Mouse (Mus musculus) embryonic facial prominence, embryonic 10.5 days (tissue): ENCODE measurements around the gene Utrn. TPM values are rescaled to one million over a fixed set of nuclear protein-coding genes. Genes with fewer than 3 reads are reported as not detected.
"Not testable (repeated sequence)": the region's sequence is repeated elsewhere in the genome, so short reads cannot be mapped to it uniquely, and the experiment has no call there.

Experiments used
- DNase-seq: peaks from one replicate; pipeline ENCODE4 v3.0.0-alpha.2; 2017; ENCODE audit warnings: low spot score
- H3K27ac ChIP-seq: fragments of 300-500 bp; sonication (generic); replicated peaks from 2 replicates; pipeline ENCODE4 v1.5.1; 2016; ENCODE audit warnings: mild to moderate bottlenecking
- H3K27me3 ChIP-seq: fragments of 300-500 bp; sonication (generic); replicated peaks from 2 replicates; pipeline ENCODE4 v1.6.1; 2016; ENCODE audit warnings: low read depth, mild to moderate bottlenecking; ENCODE audit not compliant: poor library complexity, severe bottlenecking
- H3K36me3 ChIP-seq: fragments of 300-500 bp; sonication (generic); replicated peaks from 2 replicates; pipeline ENCODE4 v1.6.1; 2016; ENCODE audit warnings: mild to moderate bottlenecking, moderate library complexity
- H3K4me1 ChIP-seq: fragments of 300-500 bp; sonication (generic); 2 replicates; pipeline ENCODE4 v1.6.1; 2016
- H3K4me3 ChIP-seq: fragments of 300-500 bp; sonication (generic); 2 replicates; pipeline ENCODE4 v1.5.1; 2016; ENCODE audit warnings: mild to moderate bottlenecking, moderate library complexity
- H3K9me3 ChIP-seq: fragments of 300-500 bp; sonication (generic); 2 replicates; pipeline ENCODE4 v1.6.1; 2016; ENCODE audit warnings: mild to moderate bottlenecking
- WGBS: fragments of 180-500 bp; shearing (Covaris S2); methylation state at CpG from one replicate; pipeline ENCODE4 v1.1.7; 2016; 5-methylcytosine and 5-hydroxymethylcytosine counted together
- polyA plus RNA-seq: library from polyadenylated mRNA; unstranded; fragments of >200 nt; fragmentation: Nextera tagmentation; extraction: Ambion mirVana; gene quantifications from 2 replicates; pipeline ENCODE4 v1.2.1, GENCODE M21; 2016

The Utrn gene
- polyA plus RNA-seq, 1 experiment from 2014 or later = 63.8 TPM

- H3K27ac ChIP-seq = peak overlapping the region; percentile 80
- H3K4me3 ChIP-seq = peak overlapping the region; percentile 56
- WGBS = 2% methylated on average over 22 of the region's 22 CpGs
These were observed 254.5 kb downstream of the Utrn start for GRCm38 (mm10) chr10:12614465-12615199.

GRCm38 (mm10) chr10:12612235-12612863 lies 256.8 kb downstream of the Utrn start:
- 27% methylated on average over 4 of the region's 4 CpGs for WGBS
- no peaks in the 10 kb centered on the region for H3K36me3 ChIP-seq
- no peak overlapping the region for H3K27ac ChIP-seq
- peaks cover 19% of the 10 kb centered on the region for H3K4me1 ChIP-seq
- DNase-seq = peak; percentile 72
- H3K4me3 ChIP-seq = no peak overlapping the region
- no peaks in the 10 kb centered on the region for H3K9me3 ChIP-seq
- H3K27me3 ChIP-seq = no peaks in the 10 kb centered on the region

More at GRCm38 (mm10) chr10:12614465-12615199, 254.5 kb downstream of the Utrn start:
- Histone ChIP-seq H3K4me1 (peaks cover 19% of the 10 kb centered on the region), H3K36me3 (no peaks in the 10 kb centered on the region), H3K9me3 (no peaks in the 10 kb centered on the region), H3K27me3 (no peaks in the 10 kb centered on the region)
- peak; percentile 52 for DNase-seq

GRCm38 (mm10) chr10:12609896-12610295 lies 259.3 kb downstream of the Utrn start:
- Histone ChIP-seq H3K4me1 (peaks cover 7% of the 10 kb centered on the region), H3K27me3 (no peaks in the 10 kb centered on the region), H3K36me3 (no peaks in the 10 kb centered on the region), H3K9me3 (no peaks in the 10 kb centered on the region), H3K27ac (no peak overlapping the region), H3K4me3 (no peak overlapping the region)
- WGBS = 83% methylated on average over 7 of the region's 7 CpGs
- DNase-seq = no peak

- no peak overlapping the region for H3K4me3 ChIP-seq
- DNase-seq = no peak
- no peaks in the 10 kb centered on the region for H3K9me3 ChIP-seq
- H3K27ac ChIP-seq = no peak overlapping the region
- H3K27me3 ChIP-seq = no peaks in the 10 kb centered on the region
- no peaks in the 10 kb centered on the region for H3K4me1 ChIP-seq
- H3K36me3 ChIP-seq = no peaks in the 10 kb centered on the region
These were observed 260.5 kb downstream of the Utrn start for GRCm38 (mm10) chr10:12608634-12609033.

- not testable (repeated sequence) for H3K4me3 ChIP-seq, H3K4me1 ChIP-seq, H3K9me3 ChIP-seq, DNase-seq, H3K27ac ChIP-seq, H3K36me3 ChIP-seq, H3K27me3 ChIP-seq
- 95% methylated on average over 6 of the region's 6 CpGs for WGBS
These were observed 262.0 kb downstream of the Utrn start for GRCm38 (mm10) chr10:12607180-12607579.

GRCm38 (mm10) chr10:12595379-12595778 lies 273.8 kb downstream of the Utrn start:
- no peaks in the 10 kb centered on the region for H3K36me3 ChIP-seq
- WGBS = 54% methylated on average over 2 of the region's 2 CpGs
- H3K27ac ChIP-seq = no peak overlapping the region
- no peaks in the 10 kb centered on the region for H3K4me1 ChIP-seq
- no peak for DNase-seq
- H3K9me3 ChIP-seq = no peaks in the 10 kb centered on the region
- H3K27me3 ChIP-seq = no peaks in the 10 kb centered on the region
- H3K4me3 ChIP-seq = no peak overlapping the region

GRCm38 (mm10) chr10:12594958-12595357 lies 274.2 kb downstream of the Utrn start:
- no peaks in the 10 kb centered on the region for H3K9me3 ChIP-seq
- 91% methylated on average over 8 of the region's 8 CpGs for WGBS
- no peaks in the 10 kb centered on the region for H3K27me3 ChIP-seq
- no peaks in the 10 kb centered on the region for H3K4me1 ChIP-seq
- H3K27ac ChIP-seq = no peak overlapping the region
- DNase-seq = no peak
- no peaks in the 10 kb centered on the region for H3K36me3 ChIP-seq
- no peak overlapping the region for H3K4me3 ChIP-seq

- no peaks in the 10 kb centered on the region for H3K36me3 ChIP-seq
- no peaks in the 10 kb centered on the region for H3K9me3 ChIP-seq
- no peaks in the 10 kb centered on the region for H3K27me3 ChIP-seq
- no peak for DNase-seq
- H3K4me1 ChIP-seq = no peaks in the 10 kb centered on the region
- H3K27ac ChIP-seq = no peak overlapping the region
- H3K4me3 ChIP-seq = no peak overlapping the region
These were observed 276.1 kb downstream of the Utrn start for GRCm38 (mm10) chr10:12593071-12593470.

GRCm38 (mm10) chr10:12591946-12592345 lies 277.2 kb downstream of the Utrn start:
- H3K27me3 ChIP-seq = no peaks in the 10 kb centered on the region
- H3K4me3 ChIP-seq = no peak overlapping the region
- no peaks in the 10 kb centered on the region for H3K4me1 ChIP-seq
- no peak overlapping the region for H3K27ac ChIP-seq
- H3K36me3 ChIP-seq = no peaks in the 10 kb centered on the region
- no peaks in the 10 kb centered on the region for H3K9me3 ChIP-seq
- WGBS = 54% methylated on average over 5 of the region's 5 CpGs
- DNase-seq = no peak

GRCm38 (mm10) chr10:12588051-12588450 lies 281.1 kb downstream of the Utrn start:
- no peak overlapping the region for H3K4me3 ChIP-seq
- H3K27ac ChIP-seq = no peak overlapping the region
- no peaks in the 10 kb centered on the region for H3K36me3 ChIP-seq
- 86% methylated on average over 7 of the region's 7 CpGs for WGBS
- no peaks in the 10 kb centered on the region for H3K9me3 ChIP-seq
- H3K4me1 ChIP-seq = no peaks in the 10 kb centered on the region
- H3K27me3 ChIP-seq = no peaks in the 10 kb centered on the region
- no peak for DNase-seq

- Histone ChIP-seq H3K4me1 (no peaks in the 10 kb centered on the region), H3K27ac (no peak overlapping the region), H3K27me3 (no peaks in the 10 kb centered on the region), H3K4me3 (no peak overlapping the region), H3K36me3 (no peaks in the 10 kb centered on the region), H3K9me3 (no peaks in the 10 kb centered on the region)
- WGBS = 82% methylated on average over 1 of the region's 1 CpGs
- no peak for DNase-seq
These were observed 281.8 kb downstream of the Utrn start for GRCm38 (mm10) chr10:12587318-12587717.

GRCm38 (mm10) chr10:12586825-12587224 lies 282.3 kb downstream of the Utrn start:
- Histone ChIP-seq H3K36me3 (no peaks in the 10 kb centered on the region), H3K27ac (no peak overlapping the region), H3K4me1 (no peaks in the 10 kb centered on the region), H3K27me3 (no peaks in the 10 kb centered on the region), H3K9me3 (no peaks in the 10 kb centered on the region), H3K4me3 (no peak overlapping the region)
- DNase-seq = no peak
- WGBS = 96% methylated on average over 2 of the region's 2 CpGs

GRCm38 (mm10) chr10:12586200-12586599 lies 283.0 kb downstream of the Utrn start:
- H3K36me3 ChIP-seq = no peaks in the 10 kb centered on the region
- DNase-seq = no peak
- H3K9me3 ChIP-seq = no peaks in the 10 kb centered on the region
- H3K27ac ChIP-seq = no peak overlapping the region
- H3K4me1 ChIP-seq = no peaks in the 10 kb centered on the region
- WGBS = 86% methylated on average over 1 of the region's 1 CpGs
- no peak overlapping the region for H3K4me3 ChIP-seq
- H3K27me3 ChIP-seq = no peaks in the 10 kb centered on the region
